In genomic region chr7:79345902-79346301, GRCm38 (mm10) we compare ENCODE assay signal across 8 mouse cellular contexts. TPM values are rescaled to one million over a fixed set of nuclear protein-coding genes. Genes with fewer than 3 reads are reported as not detected.
DNase-seq lines count a peak whose midpoint lies in the region; ATAC-seq lines count a peak whose summit lies in the region.

No protein-coding gene starts in this region.

- H3K27me3 ChIP-seq in limb, embryonic 10.5 days (ENCODE audit: low read depth, poor library complexity, severe bottlenecking): no peaks in the 10 kb centered on the region
- no peaks in the 10 kb centered on the region for H3K27me3 ChIP-seq in forebrain, embryonic 15.5 days

- WGBS in limb, embryonic 10.5 days: 53% methylated on average over 4 of the region's 4 CpGs
- 53% methylated on average over 4 of the region's 4 CpGs for WGBS in forebrain, embryonic 15.5 days

- H3K27ac ChIP-seq in limb, embryonic 10.5 days: no peak overlapping the region
- H3K27ac ChIP-seq in forebrain, embryonic 15.5 days (replicated peaks): no peak overlapping the region

- H3K36me3 ChIP-seq in limb, embryonic 10.5 days: peaks cover 53% of the 10 kb centered on the region
- peaks cover 21% of the 10 kb centered on the region for H3K36me3 ChIP-seq in forebrain, embryonic 15.5 days

- no peaks in the 10 kb centered on the region for H3K9me3 ChIP-seq in limb, embryonic 10.5 days (replicated peaks)
- no peaks in the 10 kb centered on the region for H3K9me3 ChIP-seq in forebrain, embryonic 15.5 days

- H3K9ac ChIP-seq in forebrain, embryonic 15.5 days (replicated peaks): no peak overlapping the region

- ATAC-seq in forebrain, embryonic 15.5 days (replicated peaks): no peak

- no peak overlapping the region for H3K4me2 ChIP-seq in forebrain, embryonic 15.5 days (replicated peaks)

- H3K4me3 ChIP-seq in limb, embryonic 10.5 days: no peak overlapping the region
- no peak overlapping the region for H3K4me3 ChIP-seq in forebrain, embryonic 15.5 days

- no peaks in the 10 kb centered on the region for H3K4me1 ChIP-seq in limb, embryonic 10.5 days
- H3K4me1 ChIP-seq in forebrain, embryonic 15.5 days: no peaks in the 10 kb centered on the region

- DNase-seq in layer of hippocampus, adult 11-12 months (ENCODE audit: low spot score): peak; percentile 70
- no peak for DNase-seq in layer of hippocampus, adult 9-10 months (ENCODE audit: low spot score)
- DNase-seq in CD8-positive naive resting alpha-beta T cell, adult 2 months (ENCODE audit: low read depth in 2 of 2, low spot score in 2 of 2): peak; percentile 50 to 57
- DNase-seq in ZHBTc4 (ENCODE audit: low read depth, low spot score): peak; percentile 80
- peak; percentile 79 for DNase-seq in embryo, embryonic 10.5 days (ENCODE audit: low spot score)
- peak; percentile 50 for DNase-seq in limb, embryonic 10.5 days (ENCODE audit: low spot score)
- peak; percentile 67 for DNase-seq in retina, postnatal 1 day

RNA-seq across cellular contexts. Expression of gene Rlbp1, which starts 40.9 kb away (rescaled TPM):
- 0.21 and 0.33 TPM in 2 replicates for polyA plus RNA-seq in limb, embryonic 10.5 days (2016; fragmentation: Nextera tagmentation; extraction: Ambion mirVana)
- polyA plus RNA-seq in forebrain, embryonic 15.5 days (2015; fragmentation: Nextera tagmentation; extraction: Ambion mirVana): 85.6 and 86.8 TPM in 2 replicates

RNA-seq across cellular contexts. Expression of gene Fanci, which starts 45.8 kb away (rescaled TPM):
- 19.7 and 22.4 TPM in 2 replicates for polyA plus RNA-seq in limb, embryonic 10.5 days (2016; fragmentation: Nextera tagmentation; extraction: Ambion mirVana)
- 5.8 and 7.2 TPM in 2 replicates for polyA plus RNA-seq in forebrain, embryonic 15.5 days (2015; fragmentation: Nextera tagmentation; extraction: Ambion mirVana)

Comparison
In these comparisons a context has a peak if more than half of its experiments do, and no peak if none do; other contexts are left out.
1. RNA of gene Rlbp1, which starts 40.9 kb away (polyA plus RNA-seq): 85.6 to 86.8 TPM in forebrain, embryonic 15.5 days; 0.21 to 0.33 TPM in limb, embryonic 10.5 days; every median in the first group is over 10 times any median in the second.